Mouse (Mus musculus) embryonic stem cell, embryonic (primary cell): ENCODE measurements at regions not wholly inside any gene's neighbourhood (a gene's known extent, or its start where the extent isn't known, plus 50 kb on each side); places are given as distances from the start of the nearest gene placed in this dataset.

Experiments used
- CTCF ChIA-PET, 4 experiments: fragments of 300-600 bp in 2 of 4; fragments of 350-600 bp in 2 of 4; sonication (Branson Sonifier 250); formaldehyde crosslinking; loops; one replicate each; lab custom pipeline; 2022; ENCODE audit warnings: inconsistent platforms in 2 of 4; lab: Charles Lee
- POLR2A ChIA-PET, 4 experiments: fragments of 300-600 bp in 2 of 4; fragments of 350-600 bp in 2 of 4; sonication (Branson Sonifier 250); formaldehyde crosslinking; loops; one replicate each; lab custom pipeline; 2022; ENCODE audit warnings: antibody characterized with exemption in 4 of 4, inconsistent platforms in 1 of 4; lab: Charles Lee

DNA sequence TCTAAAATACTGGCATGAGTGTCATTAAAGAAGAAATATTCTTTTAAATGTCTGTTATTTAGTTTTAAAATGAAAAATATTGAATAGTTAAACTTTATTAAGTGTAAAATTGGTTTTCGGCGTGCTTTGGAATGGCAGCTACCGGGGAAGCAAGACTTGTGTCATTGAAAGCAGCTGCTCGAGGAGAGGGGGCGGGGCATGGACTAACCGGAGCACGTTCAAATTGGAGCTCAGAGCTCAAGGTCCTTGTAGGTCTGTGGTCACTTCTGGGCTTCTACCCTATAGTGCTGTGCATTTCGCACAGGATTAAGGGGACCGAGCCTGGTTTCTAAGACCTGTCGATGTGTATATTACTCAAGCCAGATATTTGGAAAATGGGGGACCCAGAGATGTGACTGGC lies 309.0 kb downstream of the Tshz3 start:
- POLR2A ChIA-PET, result interaction anchor here in 1 of 4 experiments (0.6 kb wide), 1 partner anchor 934 kb away, joined by 3 read pairs; no protein-coding TSS in a partner anchor
- CTCF ChIA-PET, result no interaction called here

DNA sequence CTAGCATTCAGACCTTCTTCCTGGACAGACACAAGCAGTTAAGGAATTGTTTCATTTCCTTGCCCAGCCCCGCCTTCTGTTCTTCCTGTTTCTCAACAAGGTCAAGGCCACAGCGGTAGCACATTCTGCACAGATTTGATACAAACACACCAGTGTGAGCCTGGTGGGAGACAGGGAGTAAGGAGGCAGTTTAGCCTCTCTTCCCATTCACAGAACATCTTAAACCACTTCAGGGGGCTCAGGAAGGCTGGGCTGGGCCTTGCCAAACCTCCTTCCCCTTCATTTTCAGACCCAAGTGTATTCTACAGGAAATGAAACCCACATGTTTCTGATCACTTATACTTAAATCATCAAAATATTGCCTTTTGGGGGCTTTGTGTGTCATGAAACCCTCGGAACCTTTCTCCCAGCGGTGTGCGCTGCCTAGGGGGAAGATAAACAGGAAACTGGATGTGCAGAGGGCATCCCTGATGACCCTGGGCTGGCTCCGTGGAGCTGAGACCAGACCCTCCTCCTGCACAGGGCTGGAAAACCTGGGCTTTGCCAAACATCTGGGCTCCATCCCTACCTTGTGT lies 313.3 kb downstream of the Tshz3 start:
- POLR2A ChIA-PET, result interaction anchor here in 1 of 4 experiments (0.5 kb wide), 1 partner anchor 1371 kb away, joined by 3 read pairs; no protein-coding TSS in a partner anchor
- CTCF ChIA-PET, result no interaction called here

DNA sequence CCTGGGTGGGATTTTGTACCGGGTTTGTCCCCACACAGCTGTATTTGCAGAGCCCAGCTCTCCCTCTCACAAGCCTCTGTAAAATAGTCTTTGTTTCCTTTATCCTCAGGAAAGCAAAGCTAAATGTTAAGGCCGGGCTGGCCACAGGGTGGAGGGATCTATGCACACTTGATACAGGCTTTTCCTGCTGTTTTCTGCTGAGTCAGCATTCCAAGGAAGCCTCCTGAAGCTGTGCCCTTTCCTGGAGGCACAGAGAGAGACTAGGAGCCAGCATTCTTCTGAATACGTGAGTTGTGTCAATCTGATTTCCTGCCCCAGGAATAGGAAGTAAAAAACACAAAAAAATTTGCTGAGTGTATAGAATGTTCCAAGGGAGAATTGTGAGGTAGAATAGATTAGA lies 322.2 kb downstream of the Tshz3 start:
- CTCF ChIA-PET, result no interaction called here
- POLR2A ChIA-PET, result no interaction called here

DNA sequence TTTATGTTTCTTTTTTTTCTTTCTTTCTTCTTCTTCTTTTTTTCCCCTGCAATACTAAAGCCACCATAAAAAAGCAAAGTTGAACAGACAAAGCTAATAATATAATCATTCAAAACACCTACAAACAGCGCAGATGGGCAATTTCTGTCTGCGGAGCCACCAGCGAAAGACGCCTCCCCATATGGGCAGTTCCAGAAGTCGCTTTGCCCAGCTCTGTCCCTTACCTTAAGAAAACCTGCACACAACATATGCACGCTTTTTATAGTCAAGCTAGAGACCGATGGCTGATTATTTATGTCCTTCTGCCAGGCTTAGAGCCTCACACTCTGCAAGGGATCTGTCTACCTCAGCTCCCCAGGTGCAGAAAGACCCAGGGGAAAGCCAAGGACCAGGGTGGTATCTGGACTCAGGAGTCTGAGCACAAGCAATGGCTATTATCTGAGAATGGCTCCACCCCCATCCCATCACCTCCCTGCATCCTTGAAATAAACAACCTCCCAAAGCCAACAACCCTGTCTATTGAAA lies 326.6 kb downstream of the Tshz3 start:
- ChIA-PET POLR2A (no interaction called here), CTCF (no interaction called here)

DNA sequence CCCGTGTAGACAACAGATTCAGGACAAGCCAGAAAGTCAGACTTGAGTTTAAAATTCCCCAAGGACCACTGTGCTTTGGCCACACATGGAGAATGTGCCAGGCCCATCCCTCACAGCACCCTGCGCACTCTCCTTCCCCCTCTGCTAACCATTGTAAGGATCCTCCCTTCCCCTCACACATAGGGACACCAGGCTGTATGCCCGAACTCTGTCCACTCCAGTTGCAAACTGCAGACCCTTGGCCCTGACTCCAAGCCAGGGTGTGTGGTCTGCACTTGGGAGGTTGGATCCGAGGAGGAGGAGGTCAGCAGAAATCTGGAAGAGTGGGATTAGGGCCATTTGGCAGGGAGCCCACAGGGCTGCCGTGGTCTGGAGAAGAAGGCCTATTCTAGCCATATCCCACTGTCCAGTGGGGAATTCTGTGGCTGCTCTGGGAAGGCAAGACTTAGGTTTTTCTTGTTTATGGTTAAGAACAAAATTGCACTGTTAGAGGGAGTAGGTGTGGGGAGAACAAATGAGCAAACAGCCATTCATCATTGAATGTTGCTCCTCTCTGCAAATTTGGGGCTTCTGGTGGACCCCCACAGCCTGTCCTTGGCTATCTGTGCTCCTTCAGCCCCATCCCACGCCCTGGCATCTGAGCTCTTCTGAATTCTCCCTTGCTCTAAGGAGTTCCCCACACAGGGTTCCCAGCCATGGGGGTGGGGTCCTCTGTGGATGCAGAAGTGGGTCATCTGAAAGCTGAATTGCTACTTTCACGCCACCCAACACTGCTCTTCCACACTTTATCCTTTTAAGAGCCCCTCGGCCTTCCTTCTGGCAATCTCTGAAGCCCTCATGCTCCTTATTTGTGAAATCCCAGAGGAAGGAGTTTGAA lies 366.9 kb downstream of the Tshz3 start:
- POLR2A ChIA-PET, result no interaction called here
- CTCF ChIA-PET, result no interaction called here

DNA sequence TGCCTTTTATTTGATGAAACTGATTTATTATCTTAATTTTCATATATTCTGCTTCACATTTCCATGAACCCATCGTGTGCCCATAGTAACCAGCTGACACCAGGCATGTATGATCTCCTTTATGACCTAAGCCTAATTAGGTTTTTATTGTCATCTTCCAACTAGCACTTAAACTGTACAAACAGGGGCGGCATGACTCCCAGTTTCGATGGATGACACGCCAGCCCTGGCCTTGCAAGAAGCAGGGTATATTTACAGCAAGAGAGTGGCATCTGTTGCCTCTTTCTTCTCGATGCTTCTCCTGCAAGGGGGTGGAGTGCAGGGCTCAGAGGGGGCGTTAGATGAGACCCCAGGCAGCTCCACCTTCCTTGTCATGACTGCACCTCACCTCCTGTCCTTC lies 379.8 kb downstream of the Tshz3 start:
- ChIA-PET POLR2A (interaction anchor here in 1 of 4 experiments (0.7 kb wide), 1 partner anchor 327 kb away, joined by 6 read pairs; no protein-coding TSS in a partner anchor), CTCF (no interaction called here)

DNA sequence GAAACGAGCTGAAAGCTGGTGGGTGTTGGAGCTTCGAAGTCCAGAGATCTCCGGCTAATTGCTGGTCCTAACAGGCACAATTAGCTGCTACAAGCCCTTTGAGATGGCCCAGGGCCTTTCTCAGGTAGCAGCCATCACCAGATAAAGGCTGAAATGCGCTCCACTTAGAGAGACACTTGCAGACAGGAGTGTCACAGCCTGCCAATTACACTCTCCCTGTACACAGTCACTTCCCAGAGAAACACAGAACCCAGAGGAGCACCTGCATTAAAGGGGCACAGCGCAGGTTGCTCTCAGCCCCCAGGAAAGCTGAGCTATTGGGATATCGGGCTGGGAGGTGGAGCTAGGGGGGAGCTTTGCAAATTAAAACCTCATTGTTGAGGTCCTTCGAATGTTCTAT lies 380.2 kb downstream of the Tshz3 start:
- ChIA-PET CTCF (no interaction called here), POLR2A (interaction anchor here in 1 of 4 experiments (0.7 kb wide), 1 partner anchor 328 kb away, joined by 6 read pairs; no protein-coding TSS in a partner anchor)

DNA sequence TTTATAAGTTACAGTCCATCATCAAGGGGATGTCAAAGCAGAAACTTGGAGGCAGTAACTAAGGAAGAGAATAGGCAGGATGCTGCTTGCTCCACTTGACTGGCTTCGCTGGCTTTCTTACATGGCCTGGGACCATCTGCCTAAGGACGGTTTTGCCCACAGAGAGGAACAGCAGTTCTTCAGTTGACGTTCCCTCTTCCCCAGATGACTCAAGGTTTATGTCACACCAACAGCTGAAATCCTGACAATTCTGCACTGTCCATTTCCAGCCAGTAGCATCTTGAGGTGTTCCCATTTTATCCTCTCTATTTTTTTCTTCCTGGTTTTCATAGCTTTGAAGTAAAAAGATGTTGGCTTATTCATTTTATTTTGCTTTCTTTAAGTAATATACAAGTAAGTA lies 391.8 kb downstream of the Tshz3 start:
- CTCF ChIA-PET, result interaction anchor here in 1 of 4 experiments (0.6 to 0.8 kb wide), 2 partner anchors 102 to 485 kb away, joined by 3 to 5 read pairs; no protein-coding TSS in a partner anchor
- POLR2A ChIA-PET, result interaction anchor here in 1 of 4 experiments (0.5 to 0.7 kb wide), 2 partner anchors 67 to 69 kb away, joined by 3 read pairs; no protein-coding TSS in a partner anchor

DNA sequence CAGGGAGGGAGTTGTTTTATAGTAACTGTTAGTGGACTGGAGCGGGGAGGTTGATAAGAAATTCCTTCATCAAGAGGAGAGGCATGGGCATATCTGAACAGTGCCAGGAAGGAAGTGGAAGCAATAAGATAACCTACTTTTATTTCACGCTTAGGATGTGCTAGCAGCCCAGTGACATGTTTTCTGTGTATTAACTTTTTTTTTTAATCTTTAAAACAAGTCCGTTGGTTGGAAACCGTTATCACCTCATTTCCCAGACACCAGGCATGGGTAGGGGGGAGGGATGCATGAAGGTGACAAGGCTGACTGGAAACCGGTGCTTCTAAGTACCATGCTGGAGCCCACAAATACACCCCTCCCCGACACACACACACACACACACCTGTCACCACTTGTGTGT lies 394.7 kb downstream of the Tshz3 start:
- CTCF ChIA-PET, result no interaction called here
- POLR2A ChIA-PET, result no interaction called here

DNA sequence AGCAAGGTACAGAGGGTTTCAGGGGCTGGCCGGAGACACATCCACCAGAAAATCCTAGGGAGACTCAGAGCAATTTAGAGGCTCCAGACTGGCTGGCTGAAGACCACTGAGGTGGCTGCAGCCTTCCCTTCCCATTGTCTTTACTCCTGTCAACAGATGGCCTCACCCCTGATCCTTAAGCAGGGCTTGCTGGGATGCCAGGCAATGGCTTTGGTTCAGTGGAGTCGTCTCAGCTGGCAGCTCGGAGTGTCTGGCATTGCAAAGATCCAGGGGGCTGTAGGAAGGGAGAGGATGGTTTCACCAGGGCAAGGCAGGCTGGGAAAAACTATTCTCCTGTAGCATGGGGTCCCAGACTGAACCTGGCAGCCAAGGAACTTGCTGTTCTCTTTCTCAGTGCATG lies 395.8 kb downstream of the Tshz3 start:
- CTCF ChIA-PET, result no interaction called here
- POLR2A ChIA-PET, result no interaction called here

DNA sequence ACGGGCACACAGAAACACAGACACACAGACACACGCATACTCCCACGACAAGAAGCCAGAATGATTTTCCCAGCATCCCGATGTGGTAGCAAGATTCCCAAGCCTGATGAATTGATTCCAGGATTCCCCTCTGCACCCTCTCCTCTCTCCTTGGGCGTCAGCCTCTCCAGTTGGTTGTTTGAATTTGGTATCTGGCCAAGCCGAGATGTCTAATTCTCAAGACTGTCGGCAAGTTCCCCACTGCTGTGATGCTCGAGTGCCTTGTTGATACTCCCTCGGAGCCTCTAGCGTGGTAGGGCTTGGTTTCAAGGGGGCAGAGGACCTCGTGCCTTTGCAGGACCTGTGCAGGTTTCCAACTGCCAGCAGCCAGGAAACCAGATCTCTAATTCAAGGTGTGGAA lies 397.9 kb downstream of the Tshz3 start:
- POLR2A ChIA-PET, result no interaction called here
- CTCF ChIA-PET, result interaction anchor here in 1 of 4 experiments (0.6 kb wide), 1 partner anchor 490 kb away, joined by 3 read pairs; no protein-coding TSS in a partner anchor

DNA sequence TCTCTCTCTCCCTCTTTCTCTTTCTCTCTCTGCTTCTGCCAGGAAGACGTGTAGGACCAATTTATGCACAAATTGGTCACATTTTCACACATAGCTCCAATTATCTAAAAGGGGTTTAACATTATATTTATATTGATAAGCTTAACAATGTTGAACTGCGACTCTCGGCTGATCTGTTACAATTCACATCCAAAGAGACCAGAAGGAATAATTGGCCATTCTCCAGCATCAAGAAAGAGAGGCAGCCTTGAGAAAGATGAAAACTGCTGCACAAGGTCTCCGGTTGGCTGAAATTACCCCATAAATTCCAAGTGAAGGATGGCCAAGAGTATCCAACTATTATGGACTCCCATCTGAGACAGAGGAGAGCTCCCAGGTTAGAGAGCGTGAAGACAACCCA lies 398.4 kb downstream of the Tshz3 start:
- POLR2A ChIA-PET, result no interaction called here
- CTCF ChIA-PET, result no interaction called here

DNA sequence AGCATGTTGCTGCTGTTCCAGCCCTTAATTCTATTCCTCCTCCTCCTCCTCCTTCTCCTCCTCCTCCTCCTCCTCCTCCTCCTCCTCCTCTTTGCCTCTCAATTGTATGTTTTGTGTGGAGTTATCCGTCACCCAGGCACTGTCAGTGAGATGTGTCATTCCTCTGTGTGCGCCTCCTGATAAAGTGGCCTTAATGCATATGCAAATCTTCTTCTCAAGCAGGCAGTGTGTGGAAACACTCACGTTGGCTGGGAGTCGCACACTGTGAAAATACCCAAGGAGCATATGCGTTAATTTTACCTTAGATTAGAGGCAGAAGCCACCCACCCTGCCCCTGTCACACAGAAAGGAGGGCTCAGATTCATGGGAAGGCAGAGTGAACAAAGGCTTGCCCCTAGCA lies 401.0 kb downstream of the Tshz3 start:
- POLR2A ChIA-PET, result no interaction called here

DNA sequence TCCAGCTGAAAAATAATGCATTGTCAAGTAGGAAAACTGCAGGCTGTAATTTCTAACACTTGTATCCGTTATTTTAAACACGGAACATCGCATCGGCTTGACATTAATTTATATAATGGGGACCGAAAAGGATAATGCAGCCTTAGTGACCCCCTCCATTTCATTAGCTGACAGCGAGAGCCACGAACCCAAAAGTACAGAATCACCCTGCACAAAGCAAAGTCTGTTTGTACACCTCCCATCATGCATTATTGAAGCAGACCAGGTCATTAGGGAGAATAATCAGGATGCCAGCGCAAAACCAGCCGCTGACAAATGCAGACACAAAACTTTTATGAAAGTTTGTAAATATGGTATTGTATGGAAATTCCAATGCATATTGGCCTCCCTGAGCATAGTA lies 406.8 kb downstream of the Tshz3 start:
- CTCF ChIA-PET, result no interaction called here
- POLR2A ChIA-PET, result no interaction called here

More for the DNA sequence above, 401.0 kb downstream of the Tshz3 start:
- CTCF ChIA-PET, result no interaction called here

DNA sequence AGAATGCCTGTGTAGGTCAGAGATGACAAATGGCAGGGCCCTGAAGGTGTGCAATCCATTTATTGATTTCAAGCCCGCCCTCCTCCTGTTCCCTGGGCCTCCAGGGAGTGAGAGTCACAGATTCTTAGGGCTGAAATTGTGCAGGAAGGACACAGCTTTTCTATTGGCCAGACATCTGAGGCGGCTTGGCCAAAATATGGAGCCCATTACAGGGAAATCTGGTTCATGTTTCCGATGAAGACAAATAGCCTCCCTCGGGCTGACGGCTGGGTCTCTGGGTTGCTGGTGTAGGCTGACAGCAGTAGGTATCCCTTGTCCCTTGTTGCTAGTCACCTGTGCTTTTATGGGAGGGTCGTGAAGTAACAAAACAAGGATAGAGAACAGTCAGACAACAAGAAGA lies 413.2 kb downstream of the Tshz3 start:
- POLR2A ChIA-PET, result no interaction called here
- CTCF ChIA-PET, result no interaction called here

DNA sequence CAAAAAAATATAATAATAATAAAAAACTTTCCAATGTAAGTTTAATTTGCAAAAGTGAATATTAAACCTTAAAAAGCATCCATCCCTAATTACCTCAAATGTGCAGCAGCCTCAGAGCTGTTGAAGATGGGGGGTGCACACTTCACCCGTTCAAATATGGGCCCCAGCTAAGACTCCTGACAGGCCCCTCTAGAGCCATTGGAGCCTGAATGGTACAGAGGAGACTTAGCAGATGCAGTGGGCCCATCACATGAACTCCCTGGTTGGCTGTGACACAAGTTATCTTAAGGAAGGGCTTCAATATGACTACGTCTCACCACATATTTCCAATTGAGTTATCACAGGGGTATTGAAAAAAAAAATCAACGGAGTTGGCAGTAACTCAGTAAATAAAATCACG lies 422.9 kb downstream of the Tshz3 start:
- POLR2A ChIA-PET, result no interaction called here
- CTCF ChIA-PET, result no interaction called here

DNA sequence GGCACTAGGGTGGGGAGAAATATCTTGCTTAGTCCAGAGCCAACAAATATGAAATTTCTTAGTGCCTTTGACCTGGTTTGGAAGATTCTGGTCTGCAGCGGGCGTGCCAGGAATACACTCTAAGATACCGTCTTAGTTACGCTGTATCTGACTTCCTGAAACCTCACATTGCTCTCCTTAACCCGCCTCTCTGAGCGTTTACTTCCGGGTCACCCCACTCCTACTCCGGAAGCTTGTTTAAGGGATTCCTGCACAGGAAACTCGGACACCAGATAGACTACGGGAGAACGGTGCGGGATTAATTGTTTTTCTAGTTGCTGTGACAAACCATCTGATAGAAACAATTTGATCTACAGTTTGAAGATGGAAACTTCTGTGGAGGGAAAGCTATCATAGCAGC lies 442.3 kb downstream of the Tshz3 start:
- POLR2A ChIA-PET, result no interaction called here
- CTCF ChIA-PET, result no interaction called here

DNA sequence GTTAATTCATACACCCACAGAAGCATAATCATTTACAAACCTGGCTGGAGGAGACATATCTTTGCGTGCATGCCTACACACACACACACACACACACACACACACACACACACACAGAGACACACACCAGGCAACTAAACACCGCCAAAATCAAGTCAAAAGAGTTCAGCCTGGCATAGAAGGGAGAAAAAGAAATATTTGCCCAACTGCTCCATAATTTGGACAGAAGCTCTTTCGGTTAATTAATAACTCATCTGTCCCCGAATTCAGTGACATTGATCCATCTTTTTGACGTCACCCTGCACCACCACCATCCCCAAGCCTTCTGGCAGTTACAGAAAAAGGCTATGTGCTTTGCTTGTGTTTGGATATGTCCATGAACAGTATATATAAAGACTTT lies 444.9 kb downstream of the Tshz3 start:
- POLR2A ChIA-PET, result no interaction called here
- CTCF ChIA-PET, result no interaction called here

DNA sequence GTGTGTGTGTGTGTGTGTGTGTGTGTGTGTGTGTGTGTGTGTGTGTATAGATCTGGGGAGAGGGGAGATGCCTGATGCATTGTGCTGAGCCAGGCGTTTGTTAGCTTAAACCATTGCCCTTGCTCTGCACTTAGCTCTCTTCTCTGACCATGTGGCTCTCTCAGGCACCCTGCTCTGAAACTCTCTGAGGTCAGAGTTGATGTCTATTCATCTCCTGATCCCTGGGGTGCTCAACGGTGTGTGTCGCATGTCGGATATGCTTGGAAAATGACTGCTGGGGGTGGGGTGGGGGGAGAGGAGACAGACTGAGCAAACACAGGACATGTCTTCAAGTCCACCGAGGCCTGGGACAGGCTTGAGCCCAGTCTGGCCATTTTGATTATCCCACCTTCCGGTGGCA lies 446.4 kb downstream of the Tshz3 start:
- ChIA-PET CTCF (interaction anchor here in 1 of 4 experiments (0.6 kb wide), 1 partner anchor 200 kb away, joined by 3 read pairs; no protein-coding TSS in a partner anchor), POLR2A (interaction anchor here in 2 of 4 experiments (0.6 to 0.7 kb wide), 3 partner anchors 43 to 163 kb away, joined by 3 to 4 read pairs (median 3); no protein-coding TSS in a partner anchor)

DNA sequence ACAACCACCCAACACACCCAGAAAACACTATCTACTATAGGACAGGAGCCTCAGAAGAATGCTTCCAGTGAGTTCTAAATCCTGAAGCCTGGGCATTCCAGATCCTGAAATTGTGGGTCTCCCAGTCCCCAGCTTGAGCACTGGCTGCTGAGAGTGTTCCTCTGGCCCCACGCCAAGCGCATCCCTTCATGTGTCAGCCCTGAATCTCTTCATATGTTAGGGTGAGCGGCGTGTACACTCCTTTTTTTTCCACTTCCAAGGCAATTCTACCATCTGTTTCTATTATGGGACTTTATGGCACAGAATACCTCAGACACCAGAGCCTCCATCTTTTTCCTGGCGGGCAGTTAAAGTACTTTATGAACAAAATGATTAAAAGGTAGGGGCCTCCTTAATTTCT lies 451.8 kb downstream of the Tshz3 start:
- CTCF ChIA-PET, result interaction anchor here in 1 of 4 experiments (0.5 kb wide), 1 partner anchor 157 kb away, joined by 14 read pairs; no protein-coding TSS in a partner anchor
- POLR2A ChIA-PET, result interaction anchor here in 1 of 4 experiments (0.6 kb wide), 1 partner anchor 352 kb away, joined by 3 read pairs; no protein-coding TSS in a partner anchor
